Mouse (Mus musculus) right cerebral cortex, postnatal 4 days (tissue): ENCODE results near the gene Mypn.

Experiments
- DNase-seq: peaks from one replicate; pipeline ENCODE4 v3.0.0-alpha.2; 2022

Gene Mypn

DNA sequence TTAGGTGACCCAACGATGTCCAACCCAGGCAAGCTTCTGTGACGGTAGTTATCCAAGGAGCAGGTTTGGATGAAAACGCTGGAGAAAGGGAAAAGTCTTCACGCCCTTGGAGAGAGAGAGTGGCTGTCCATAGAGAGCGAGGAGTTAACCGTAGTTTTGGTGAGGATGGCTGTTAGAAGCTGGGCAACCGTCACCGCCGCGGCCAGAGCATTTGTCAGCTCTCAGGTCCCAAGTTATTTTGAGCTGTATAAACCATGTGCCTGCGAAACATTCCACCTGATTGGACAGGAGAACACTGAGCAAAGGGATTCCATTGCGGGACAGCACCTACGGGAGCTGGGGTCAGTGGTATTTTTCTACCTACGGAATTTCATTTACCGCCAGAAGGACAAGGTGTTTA is at the start of gene Mypn:
TSS of gene Mypn (minus strand) at position 225 of the 400 bp plus-strand sequence.
- no peak for DNase-seq

DNA sequence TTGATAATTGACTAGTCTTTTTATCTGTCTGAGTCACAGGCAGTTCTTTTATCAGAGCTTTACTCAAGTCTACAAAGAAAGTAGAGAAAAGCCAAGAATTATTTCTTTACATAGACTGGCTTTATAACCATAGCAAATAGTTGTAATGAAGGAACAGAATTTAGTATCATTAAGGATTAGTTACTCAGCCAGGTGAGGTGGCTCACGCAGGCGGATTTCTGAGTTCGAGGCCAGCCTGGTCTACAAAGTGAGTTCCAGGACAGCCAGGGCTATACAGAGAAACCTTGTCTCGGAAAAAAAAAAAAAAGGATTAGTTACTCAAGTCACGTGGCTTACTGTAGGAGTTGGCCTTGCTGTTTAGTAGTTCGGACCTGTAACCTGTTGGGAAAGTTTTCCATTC is 44.7 kb upstream of the Mypn start:
- no peak for DNase-seq

DNA sequence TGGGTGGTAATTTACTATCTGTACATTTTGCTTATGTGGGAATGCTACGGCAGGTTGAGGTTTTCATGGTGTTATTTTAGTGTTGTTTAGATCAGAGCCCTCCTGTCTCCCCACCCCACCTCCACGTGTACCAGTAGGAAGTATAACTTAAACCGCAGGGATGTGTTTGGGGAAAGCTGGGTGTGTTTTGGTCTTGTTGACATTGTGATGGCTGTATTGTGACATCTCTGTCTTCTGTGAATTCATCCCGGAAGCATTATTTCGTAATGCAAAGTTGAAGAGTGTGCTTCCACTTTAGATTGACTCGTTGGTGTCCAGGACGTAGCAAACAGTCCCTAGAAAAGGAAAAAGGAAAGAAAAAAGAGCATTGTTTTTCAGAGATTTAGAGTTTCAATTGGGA is 43.7 kb upstream of the Mypn start:
- DNase-seq: no peak

DNA sequence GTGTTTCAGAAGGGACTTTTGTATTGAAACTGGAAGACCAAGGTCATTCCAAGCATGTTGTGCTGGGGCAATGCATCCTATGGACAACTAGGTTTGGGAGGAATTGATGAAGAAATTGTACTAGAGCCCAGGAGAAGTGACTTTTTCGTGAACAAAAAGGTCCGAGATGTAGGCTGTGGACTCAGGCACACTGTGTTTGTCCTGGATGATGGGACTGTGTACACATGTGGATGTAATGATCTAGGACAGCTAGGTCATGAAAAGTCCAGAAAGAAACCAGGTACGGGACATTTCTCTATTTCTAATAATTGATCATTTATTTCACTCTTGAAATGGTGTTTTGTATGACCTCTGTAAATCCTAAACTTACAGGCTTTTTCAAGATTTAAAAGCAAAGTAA is 42.1 kb upstream of the Mypn start:
- DNase-seq: no peak

DNA sequence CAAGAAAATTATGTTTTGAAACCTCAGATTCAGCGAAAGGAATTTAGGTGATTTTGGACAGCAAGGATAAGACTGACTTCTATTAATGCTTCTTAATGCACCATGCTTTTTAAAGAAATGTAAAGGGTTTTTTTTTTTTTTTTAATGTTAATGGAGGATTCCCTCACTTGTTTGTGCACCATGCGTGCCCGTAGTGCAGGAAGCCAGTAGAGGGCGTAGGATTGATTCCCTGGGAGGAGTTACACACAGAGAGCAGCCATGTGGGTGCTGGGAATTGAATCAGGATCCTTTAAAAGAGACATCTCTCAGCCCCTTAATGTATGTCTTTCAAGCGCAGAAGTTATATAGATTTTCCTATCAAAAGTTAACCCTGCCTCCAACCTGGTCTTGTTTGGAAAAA is 41.0 kb upstream of the Mypn start:
- DNase-seq: no peak

DNA sequence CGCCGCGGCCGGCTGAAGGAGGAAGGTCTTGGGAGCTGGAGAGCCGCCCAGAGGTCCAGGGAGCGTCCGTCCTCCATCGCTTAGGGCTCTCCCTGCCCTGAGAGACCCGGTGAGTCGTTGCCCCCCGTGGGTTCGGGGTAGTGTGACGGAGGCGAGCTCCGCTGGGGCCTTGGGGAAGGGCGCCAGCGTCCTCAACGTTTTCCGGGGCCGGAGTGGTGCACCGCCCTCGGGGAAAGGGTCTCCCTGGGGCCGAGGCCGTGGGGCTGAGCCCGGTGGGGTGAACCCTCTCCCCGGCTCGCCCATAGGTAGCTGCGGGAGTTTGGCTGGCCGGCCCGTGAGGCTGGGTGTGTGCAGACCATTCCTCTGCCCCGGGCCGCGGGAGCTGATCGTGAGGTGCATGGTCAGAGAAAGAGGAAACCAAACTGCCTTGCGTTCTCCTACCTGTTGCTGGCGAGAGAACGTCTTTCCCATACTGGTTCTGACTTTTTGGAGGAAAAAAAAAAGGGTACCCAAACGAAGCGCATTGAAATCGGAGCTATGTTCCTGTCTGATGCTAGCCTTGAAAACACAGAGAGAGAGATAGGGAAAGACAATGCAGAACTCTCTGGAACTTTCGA is 40.4 kb upstream of the Mypn start:
- DNase-seq: no peak

DNA sequence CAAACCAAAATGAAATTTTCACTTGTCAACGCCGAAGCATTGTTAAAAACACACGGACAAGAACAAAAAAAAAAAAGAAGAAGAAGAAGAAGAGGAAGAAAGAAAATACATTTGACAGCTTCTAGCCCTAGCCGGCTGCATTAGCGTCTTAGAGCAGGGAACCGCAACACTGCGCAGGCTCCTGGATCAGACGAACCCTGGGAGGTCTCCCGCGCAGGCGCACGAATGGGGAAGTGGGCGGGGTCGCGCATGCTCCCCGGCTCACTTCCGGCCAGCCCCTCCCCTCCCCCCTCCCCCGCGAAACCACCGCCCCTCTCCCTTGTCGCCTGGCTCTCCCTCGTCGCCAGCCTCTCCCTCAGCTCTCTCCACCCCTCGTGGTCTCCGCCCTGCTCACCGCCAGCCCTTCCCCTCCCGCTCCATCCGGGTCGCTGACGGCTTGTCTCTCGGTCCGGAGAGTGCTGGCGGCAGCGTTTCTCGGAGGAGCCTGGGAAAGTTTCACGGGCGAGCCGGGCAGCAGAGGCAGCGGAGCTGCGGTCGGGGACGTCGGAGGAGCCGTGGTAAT is 39.8 kb upstream of the Mypn start, which contains the start of gene Herc4:
TSS of gene Herc4 (plus strand) at position 318 of the 562 bp plus-strand sequence.
- peak; percentile 98 for DNase-seq

DNA sequence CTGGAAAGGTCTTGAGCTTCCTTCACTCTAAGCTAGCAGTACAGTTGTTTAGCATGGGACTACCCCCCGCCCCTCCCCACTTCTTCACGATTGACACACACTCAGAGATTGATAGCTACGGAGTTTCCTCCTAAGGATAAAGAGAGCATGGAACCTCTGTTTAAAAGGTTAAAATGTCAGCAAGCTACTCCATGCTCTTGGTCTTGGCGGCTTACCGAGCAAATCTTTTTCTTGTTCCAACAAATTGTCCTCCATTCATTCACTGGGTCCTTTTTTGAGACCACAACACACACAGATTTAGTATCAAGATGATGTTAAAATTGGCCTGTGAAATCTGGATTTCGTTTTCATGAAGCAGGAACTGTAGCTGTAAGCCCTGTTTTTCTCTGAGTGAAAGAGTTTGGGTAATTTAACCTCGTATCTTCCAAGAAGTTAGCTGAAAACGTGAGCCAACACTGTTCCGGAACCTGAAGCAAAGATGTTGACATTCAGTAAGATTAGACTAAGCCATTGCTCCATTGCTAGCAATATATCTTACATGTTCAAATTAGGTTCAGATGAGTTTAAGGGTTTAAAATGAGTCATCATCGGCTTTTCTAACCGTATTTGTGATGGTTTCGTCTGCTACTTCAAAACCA is 39.2 kb upstream of the Mypn start:
- no peak for DNase-seq

DNA sequence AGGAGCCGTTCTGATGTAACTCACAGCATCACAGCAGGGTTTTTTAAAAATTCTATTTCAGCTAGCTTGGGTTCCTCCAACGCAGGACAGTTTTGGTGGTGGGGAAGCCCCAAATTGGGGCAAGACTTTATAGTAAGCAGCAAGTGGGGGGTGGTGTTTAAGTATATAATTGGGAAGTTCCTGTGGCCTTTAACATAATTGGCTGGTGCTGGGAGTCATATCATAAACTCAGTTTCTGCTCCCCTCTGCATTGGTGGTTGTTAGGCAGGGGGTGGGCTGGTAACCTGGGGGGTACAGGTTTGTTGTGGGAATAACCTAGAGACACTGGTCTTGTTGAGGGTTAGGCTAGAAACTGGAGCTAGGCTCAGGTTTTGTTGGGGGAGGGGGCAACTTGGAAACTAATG is 37.1 kb upstream of the Mypn start:
- no peak for DNase-seq

DNA sequence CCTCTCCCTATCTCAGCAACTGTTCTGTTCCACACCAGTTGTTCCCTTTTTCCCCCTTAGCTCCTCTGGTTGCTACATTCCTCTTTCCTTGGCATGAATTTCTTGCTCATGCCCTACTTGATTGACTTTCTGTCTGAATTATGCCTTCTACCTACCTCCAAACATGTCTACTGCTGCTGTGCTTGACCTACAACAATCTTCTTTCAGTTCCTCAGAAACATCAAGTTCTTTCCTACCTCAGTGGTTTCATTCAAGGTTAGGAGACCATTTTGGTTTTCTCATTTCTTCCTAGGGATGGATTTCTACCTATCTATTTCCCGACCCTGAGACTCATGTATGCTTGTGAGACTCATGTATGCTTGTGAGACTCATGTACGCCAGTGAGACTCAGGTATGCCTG is 36.1 kb upstream of the Mypn start:
- no peak for DNase-seq

DNA sequence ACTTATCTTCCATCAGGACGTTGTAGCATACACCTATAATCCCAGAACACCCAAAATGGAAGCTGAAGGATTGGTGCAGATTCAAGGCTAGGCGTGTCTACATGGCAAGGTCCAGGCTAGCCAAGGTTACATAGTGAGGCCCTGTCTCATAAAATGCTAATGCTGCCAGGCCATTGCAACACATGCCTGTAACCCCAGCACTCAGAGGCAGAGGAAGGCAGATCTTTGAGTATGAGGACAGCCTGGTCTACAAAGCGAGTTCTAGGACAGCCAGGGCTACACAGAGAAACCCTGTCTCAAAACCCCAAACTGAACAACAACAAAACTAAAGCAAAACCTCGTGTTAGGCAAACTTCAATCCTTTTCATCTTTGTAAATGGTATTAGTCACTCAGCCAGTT is 34.3 kb upstream of the Mypn start:
- DNase-seq: no peak

DNA sequence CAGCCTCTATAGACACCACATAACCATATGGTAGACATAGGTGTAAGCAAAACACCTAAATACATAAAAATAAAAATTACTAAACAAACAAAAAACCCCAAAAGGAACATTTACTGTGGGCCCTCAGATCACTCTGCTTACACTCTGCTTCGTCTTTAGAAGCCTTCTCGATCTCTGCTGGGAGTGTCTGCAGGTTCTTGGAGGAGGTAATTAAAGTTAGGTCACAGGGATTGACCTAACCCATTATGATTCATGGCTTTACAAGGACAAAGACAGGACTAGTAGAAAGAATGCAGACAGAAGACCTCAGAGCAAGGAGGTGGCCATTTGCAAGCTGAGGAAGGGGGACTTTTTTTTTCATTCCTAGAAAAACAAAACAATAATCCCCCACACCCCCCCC is 33.5 kb upstream of the Mypn start:
- no peak for DNase-seq

DNA sequence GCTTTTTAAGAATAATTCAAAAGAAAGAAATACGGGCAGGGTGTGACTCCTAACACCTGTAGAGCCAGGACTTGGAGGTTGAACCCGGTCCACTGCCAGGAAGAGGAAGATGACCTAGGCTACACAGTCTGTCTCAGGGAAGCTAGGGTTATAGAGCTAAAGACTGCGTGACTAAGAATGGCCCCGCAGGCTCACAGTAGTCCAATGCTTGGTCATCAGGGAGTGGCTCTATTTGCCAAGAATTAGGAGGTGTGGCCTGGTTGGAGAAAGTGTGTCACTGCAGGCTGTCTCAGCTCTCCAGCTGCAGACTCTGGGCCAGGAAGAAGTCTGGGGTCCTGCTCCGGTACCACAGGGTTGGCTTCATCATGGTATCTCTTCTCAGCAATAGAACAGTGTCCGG is 32.9 kb upstream of the Mypn start:
- DNase-seq: no peak

DNA sequence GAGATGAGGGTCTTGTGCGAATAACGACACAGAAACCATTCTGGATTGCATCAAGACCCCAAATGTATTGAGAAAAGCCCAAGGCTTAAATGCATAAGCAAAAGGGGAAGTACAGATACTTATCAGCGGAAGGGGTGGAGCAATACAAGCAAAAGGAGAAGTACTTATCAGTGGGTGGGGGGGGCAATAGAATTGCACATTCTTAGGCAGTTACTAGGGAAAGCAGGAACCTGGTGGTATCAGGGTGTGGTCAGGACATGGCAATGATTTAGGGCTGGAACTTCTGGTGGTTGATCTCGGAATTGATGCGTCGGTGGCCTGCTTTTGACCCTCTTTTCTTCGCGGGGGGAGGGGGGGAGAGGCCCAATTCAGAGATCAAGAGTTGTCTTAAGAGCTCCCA is 32.1 kb upstream of the Mypn start:
- DNase-seq: no peak

DNA sequence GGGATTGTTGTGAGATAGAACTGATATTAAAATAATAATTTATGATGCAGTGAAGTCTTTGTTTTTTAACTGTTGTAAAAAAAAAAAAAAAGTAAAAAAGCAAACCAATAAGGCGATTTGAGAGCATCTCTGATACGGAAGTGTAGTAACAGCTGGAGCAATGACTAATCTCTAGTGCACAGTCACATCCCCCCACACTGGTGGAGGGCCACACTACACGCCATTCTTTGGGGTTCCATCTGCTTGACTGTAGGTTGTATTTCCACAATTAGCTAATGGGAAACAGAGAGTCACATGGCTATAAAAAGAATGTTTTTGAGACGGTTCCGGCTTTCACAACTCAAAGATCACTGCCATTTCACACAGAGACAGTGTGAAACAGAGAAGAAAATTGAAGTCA is 30.4 kb upstream of the Mypn start:
- no peak for DNase-seq

DNA sequence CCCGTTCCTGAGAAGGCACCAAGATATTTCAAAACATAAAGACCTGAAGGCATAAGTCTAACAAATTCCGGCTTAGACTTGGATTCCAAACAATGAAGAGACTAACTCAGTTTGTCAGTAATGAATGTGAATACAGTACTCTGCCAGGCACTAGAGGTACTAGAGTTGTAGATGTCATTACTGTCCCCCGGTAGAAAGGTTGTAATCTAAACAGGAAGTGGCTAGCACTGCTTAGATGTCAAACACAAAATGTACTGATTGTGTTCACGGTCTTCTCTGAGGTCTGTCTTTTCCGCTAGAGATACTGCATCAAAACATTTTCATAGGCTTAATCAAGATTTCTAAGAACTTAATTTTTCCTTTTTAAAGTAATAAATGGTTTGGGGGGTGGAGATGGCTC is 27.9 kb upstream of the Mypn start:
- no peak for DNase-seq

DNA sequence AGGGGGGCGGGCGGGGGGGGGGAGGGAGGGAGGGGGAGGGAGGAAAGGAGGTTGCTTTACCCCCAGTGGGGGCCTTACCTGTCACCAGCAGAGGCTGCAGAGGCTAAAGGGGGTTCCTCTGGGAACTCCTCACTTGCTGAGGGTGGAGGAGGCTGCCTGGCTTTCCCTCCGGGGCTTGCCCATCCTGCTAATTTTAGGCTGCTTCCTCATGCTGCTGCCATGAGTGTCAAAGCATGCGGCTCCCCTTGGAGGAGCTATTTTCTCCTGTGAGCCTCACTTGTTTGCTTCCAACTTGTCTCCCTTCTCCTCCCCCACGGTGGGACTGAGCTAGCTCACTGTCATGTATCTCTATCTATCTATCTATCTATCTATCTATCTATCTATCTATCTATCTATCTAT is 27.1 kb upstream of the Mypn start:
- no peak for DNase-seq

DNA sequence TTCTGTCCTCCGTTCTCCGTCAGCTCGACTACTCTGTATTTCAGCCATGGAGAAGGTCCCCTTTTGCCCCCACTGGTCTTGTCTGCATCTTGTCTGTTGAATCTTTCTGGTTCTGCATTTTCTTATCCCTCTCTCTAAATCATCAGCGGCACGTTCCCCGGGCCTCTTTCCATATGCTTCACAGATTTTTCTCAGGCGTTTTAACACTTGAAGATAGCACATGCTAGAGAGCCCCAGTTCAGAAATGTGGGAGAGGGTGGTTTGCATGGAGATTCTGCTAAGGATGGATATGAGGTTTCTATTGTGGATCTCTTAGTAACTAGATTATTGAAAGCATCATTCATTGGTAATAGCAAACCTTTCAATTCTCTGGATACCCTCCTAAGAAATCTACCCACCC is 26.5 kb upstream of the Mypn start:
- DNase-seq: peak; percentile 7

DNA sequence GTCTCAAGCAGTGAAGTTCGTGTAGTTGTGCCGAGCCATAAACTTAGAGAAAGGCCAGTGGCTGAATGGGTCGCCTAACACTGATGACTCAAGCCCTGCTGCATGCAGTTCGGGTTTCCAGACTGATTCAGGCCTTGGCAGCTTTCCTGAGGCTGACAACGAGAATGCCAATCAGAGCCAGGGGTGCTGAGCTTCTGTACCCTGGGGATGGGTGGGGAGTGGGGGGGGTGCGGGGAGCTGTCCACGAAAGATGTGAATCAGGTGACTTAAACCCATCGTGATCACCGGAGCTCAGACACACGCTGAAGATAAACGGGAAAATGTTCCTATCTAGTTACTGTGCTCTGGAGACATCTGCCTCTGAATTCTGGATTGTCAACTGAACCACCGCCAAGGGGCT is 20.6 kb upstream of the Mypn start:
- DNase-seq: no peak

DNA sequence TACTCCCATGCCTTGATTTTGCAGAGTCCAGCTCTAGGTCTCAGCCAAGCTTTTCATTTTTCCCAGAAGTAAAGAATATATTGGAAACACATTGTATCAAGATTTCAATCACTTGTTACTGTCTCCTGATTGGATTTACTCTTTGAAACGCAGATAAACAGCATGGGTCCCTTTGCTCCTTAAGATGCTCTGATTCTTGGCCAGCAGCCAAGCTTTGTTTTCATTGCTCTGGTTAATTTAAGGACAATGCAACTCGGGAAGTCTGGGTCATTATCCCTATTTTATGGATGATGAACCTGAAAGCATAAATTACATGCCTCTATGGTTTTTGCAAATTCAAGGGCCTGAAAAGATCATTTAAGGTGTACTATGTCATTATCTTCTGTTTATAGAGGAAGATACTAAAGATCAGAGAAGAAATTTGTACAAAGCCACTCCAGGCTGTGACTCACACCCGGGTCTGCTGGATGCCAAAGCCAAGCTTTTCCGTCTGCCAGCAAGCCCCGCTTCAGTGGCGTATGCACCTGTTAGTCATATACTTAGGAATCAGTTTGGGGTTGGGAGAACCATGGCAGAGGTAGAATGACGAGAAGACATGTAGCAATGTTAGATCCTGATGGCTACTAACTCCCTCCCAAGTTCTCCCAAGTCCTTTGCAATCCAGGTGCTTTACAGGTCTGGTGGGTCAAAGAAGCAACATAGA is 17.5 kb upstream of the Mypn start:
- DNase-seq: no peak

DNA sequence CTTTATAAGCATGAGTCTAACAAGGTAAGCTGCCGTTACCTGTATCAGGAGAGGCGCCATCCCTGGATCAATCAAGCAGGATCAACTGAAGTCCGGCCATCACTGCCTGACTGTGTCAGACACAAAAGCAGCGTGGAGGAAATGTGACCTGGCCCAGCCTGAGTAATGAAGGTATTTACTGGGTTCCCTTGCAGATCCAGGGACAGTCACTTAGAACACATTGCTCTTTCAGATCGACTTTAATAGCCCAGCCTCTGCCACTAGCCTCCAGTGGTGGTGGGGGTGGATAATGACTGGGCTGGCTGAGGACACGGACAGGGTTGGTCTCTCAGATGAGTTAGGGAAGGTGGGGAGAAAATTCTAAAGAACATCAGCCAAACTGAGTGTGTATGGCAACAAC is 5.1 kb upstream of the Mypn start:
- no peak for DNase-seq

DNA sequence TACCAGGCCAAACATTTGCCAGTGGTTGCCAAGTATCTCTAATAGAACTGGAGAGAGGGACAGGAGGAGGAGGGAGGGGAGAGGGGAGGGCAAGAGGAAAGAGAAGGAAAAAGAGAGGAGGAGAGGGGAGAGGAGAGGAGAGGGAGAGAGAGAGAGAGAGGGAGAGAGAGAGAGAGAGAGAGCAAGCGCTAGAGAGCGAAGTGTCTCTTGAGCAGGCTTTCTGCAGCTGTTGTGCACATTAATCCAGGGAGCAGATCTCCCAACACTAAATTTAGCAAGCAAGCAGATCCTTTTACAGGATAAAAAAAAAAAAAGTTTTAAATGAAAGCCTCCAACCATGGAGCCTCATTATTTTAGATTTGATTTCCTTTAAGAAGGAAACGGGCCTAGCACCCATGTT is 750 bp downstream of the Mypn start:
- no peak for DNase-seq

DNA sequence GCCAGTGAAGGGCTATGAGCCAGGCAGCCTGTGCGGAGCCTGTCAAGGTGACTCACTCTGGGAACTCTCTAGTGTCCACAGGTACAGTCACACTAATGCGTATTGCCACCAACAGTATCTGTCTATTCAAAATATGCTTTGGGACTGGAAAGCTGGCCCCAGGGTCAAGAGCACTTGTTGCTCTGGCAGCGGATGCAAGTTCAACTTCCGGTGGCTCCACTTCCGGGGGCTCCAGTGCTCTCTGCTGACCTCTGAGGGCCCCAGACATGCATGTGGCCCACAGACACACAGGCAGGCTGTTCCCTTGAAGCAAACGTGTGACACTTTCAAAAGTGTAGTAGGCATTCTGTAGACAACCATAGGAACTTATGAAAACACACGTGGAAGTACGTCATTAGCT is 2.2 kb downstream of the Mypn start:
- DNase-seq: no peak

DNA sequence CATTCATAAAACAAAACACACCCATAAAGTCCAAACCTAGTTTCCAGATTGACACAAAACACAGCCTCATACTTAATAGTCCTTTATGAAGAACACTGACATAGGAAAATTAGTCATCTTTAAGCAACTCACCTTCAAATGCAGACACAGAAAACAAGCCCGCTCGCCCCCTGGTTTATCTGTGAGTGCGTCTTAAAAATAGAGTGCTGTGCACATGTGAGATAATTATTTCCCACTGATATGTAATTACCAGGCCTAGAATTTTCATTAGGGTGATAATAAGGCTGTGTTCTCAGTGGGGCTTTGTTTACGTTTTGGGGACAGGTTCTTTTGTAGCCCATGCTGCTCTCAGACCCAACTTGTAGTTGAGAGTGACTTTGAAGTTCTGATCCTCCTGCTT is 4.7 kb downstream of the Mypn start:
- no peak for DNase-seq
